Mouse (Mus musculus) heart, adult 2 months (tissue): ENCODE results near the gene Tac4. TPM values are rescaled to one million over a fixed set of nuclear protein-coding genes. Genes with fewer than 3 reads are reported as not detected.

Experiments
- DNase-seq, 2 experiments: peaks; one replicate each; pipeline ENCODE4 v3.0.0; 2021
- H3K27ac ChIP-seq: fragments of 200-600 bp; 2 replicates; pipeline ENCODE4 v1.8.1; 2022
- H3K27me3 ChIP-seq: fragments of 200-500 bp; 2 replicates; pipeline ENCODE4 v1.6.1; 2012; ENCODE audit warnings: mild to moderate bottlenecking, low read length, inconsistent platforms, mixed read lengths; ENCODE audit not compliant: control insufficient read depth, insufficient read depth
- H3K36me3 ChIP-seq: fragments of 200-500 bp; 2 replicates; pipeline ENCODE4 v1.6.1; 2012; ENCODE audit warnings: low read length, inconsistent platforms; ENCODE audit not compliant: control insufficient read depth, insufficient read depth
- H3K4me1 ChIP-seq: fragments of 200-500 bp; 2 replicates; pipeline ENCODE4 v1.6.1; 2011; ENCODE audit warnings: low read length; ENCODE audit not compliant: control insufficient read depth, insufficient read depth
- H3K4me3 ChIP-seq: fragments of 200-600 bp; 2 replicates; pipeline ENCODE4 v1.8.1; 2022
- H3K79me2 ChIP-seq: fragments of 200-500 bp; replicated peaks from 2 replicates; pipeline ENCODE4 v1.6.1; 2012; ENCODE audit warnings: mild to moderate bottlenecking, inconsistent platforms, low read length, moderate library complexity, mixed read lengths; ENCODE audit not compliant: control insufficient read depth, insufficient read depth
- H3K9ac ChIP-seq: fragments of 200-500 bp; 2 replicates; pipeline ENCODE4 v1.6.1; 2012; ENCODE audit warnings: low read depth, mild to moderate bottlenecking, control low read depth, inconsistent platforms, low read length, mixed read lengths
- CTCF ChIP-seq: fragments of 200-600 bp; IDR thresholded peaks from 2 replicates; pipeline ENCODE4 v1.8.1; 2022; ENCODE audit warnings: antibody characterized with exemption, mild to moderate bottlenecking, moderate library complexity
- EP300 ChIP-seq: fragments of 200-500 bp; IDR thresholded peaks from 2 replicates; pipeline ENCODE4 v1.6.1; 2011; ENCODE audit warnings: low read depth, low read length, control low read depth; ENCODE audit not compliant: insufficient read depth
- POLR2A ChIP-seq: fragments of 200-500 bp; IDR thresholded peaks from 2 replicates; pipeline ENCODE4 v1.6.1; 2011; ENCODE audit warnings: mild to moderate bottlenecking, low read depth, low read length, control low read depth; ENCODE audit not compliant: insufficient read depth
- WGBS: fragments of 180-500 bp; shearing (Covaris S2); methylation state at CpG from one replicate; pipeline ENCODE4 v1.1.7; 2018; 5-methylcytosine and 5-hydroxymethylcytosine counted together
- intact Hi-C: fragments of 180-260 bp; cut with DNase I; formaldehyde crosslinking; loops from one replicate; pipeline ENCODE4 v1.15.1; 2025
- polyA plus RNA-seq: library from polyadenylated mRNA; depleted of rRNA; stranded (reverse); fragments of >200 nt; gene quantifications from 2 replicates; pipeline ENCODE4 v1.2.3, GENCODE M21; 2012; rRNA removed
- total RNA-seq, 2 experiments: library from RNA; stranded (reverse); gene quantifications; 2 replicates each; pipeline ENCODE4 v1.2.3; 2021

The Tac4 gene
- total and polyA plus RNA-seq, 3 experiments: 0.12 TPM; not detected in 2

DNA sequence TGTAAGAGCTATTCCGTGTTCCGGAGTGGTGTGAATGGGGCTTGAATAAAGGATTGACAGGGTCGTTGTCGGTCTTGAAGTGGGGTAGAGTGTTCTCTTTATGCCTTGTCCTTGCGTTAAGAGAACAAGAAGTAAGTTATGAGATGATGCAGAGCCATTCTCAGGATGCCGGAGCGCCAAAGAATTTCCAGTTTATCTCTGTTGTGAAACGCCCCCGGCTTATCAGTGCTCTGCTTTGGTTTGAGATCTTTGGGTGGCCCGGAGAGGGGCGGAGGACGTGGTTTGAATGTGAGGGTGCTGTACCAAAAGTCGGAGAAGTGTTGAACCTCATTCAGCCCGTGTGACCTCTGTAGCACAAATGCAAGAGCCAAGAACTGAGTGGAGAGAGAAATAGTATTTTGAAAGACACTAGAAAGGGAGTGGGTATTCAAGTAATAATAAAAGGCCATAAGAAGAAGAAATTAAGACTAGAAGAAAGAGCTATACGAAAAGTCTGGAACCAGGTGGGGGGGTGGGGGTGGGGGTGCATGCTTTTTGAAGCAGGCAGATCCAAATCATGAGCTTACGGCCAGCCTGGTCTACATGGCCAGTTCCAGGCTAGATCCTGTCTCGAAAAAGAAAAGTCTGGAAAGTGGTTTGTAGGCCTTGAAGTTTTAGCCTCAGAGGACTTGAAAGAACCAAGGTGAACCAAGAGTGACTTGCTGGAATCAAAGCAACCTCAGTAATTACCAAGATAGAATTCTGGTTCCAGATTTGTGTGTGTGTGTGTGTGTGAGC, 49.5 kb downstream of the Tac4 start:
- H3K9ac ChIP-seq: peak overlapping the region; percentile 77
- DNase-seq: no peak
- WGBS: 5% methylated on average over 17 of the region's 17 CpGs
- peaks cover 4% of the 10 kb centered on the region for H3K4me1 ChIP-seq
- H3K27me3 ChIP-seq: no peaks in the 10 kb centered on the region
- intact Hi-C loops: loop anchor here (2.0 to 5.0 kb wide), 3 partner anchors 26 to 74 kb away; partner anchors contain the start of genes Fam117a and Slc35b1
- H3K4me3 ChIP-seq: peak overlapping the region; percentile 79
- no peak for TF ChIP-seq CTCF
- TF ChIP-seq POLR2A: no peak
- no peak for TF ChIP-seq EP300
- H3K36me3 ChIP-seq: no peaks in the 10 kb centered on the region
- peak overlapping the region; percentile 99 for H3K27ac ChIP-seq
- H3K79me2 ChIP-seq: peaks cover 3% of the 10 kb centered on the region; the same call in 1 of the 2 replicates

DNA sequence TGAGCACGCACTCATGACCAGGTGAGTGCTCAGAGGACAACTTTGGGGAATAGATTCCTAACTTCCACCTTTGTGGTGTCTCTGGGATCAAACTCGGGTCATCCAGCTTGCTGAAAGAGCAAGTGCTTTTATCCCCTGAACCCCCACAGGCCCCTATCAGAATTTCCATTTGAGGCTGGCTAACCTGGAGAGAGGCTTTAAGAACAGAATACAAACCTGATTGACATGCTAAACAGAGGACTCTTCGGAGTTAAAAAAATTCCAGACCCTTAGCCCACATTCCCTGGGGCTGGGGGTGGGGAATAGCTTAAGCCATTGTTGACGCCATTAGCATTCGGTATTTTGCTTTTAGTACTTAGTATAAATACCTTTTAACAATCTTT, 50.1 kb downstream of the Tac4 start:
- Histone ChIP-seq H3K27ac (no peak overlapping the region), H3K4me1 (peaks cover 4% of the 10 kb centered on the region), H3K36me3 (no peaks in the 10 kb centered on the region), H3K79me2 (0 out of 2 replicates have a peak, but pooled peaks cover 2% of the 10 kb centered on the region), H3K4me3 (no peak overlapping the region; the same call in 1 of the 2 replicates), H3K9ac (no peak overlapping the region), H3K27me3 (no peaks in the 10 kb centered on the region)
- 54% methylated on average over 5 of the region's 5 CpGs for WGBS
- intact Hi-C loops: loop anchor here (2.0 to 5.0 kb wide), 3 partner anchors 25 to 73 kb away; partner anchors contain the start of genes Fam117a and Slc35b1
- no peak for TF ChIP-seq CTCF
- no peak for TF ChIP-seq POLR2A
- TF ChIP-seq EP300: no peak
- no peak for DNase-seq

DNA sequence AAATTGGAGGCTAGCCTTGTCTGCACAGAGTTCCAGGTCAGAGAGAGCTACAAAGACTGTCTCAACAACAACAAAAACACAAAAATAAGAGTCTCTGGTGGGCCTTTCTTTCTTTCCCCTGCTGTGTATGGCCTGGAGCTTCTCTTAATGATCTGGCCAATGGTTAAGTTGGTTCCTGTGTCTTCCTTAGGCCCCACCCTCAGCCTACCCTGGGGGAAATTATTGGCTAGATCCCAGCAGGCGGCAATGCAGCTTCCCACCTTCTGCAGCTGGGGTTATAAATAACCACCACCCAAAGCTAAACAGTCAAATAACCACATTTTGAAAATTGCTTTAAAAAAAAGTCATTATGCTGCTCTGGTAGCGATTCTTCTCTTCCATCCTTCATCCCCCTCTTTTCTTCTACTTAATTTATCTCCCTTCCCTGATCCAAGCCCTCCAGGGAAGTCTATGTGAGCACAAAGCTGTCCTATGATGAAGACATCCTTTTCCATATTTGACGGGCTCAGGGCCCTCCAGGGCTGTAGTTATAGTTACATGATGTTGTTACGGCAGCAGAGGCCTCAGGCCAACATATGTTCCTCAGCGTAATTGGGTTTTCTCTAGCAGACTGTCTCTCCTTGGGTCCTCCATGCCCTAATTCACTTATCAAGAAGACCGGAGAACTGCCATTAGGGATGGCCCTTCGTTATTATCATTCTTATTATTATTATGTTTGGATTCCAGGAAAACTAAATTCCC, 54.1 kb downstream of the Tac4 start:
- 73% methylated on average over 7 of the region's 7 CpGs for WGBS
- no peaks in the 10 kb centered on the region for H3K79me2 ChIP-seq
- no peaks in the 10 kb centered on the region for H3K27me3 ChIP-seq
- H3K4me3 ChIP-seq: no peak overlapping the region
- no peak overlapping the region for H3K9ac ChIP-seq
- no peaks in the 10 kb centered on the region for H3K36me3 ChIP-seq
- TF ChIP-seq POLR2A (no peak), EP300 (no peak), CTCF (no peak)
- DNase-seq: no peak
- intact Hi-C loops: no loop called here
- H3K4me1 ChIP-seq: peaks cover 3% of the 10 kb centered on the region; the same call in 1 of the 2 replicates
- H3K27ac ChIP-seq: no peak overlapping the region

DNA sequence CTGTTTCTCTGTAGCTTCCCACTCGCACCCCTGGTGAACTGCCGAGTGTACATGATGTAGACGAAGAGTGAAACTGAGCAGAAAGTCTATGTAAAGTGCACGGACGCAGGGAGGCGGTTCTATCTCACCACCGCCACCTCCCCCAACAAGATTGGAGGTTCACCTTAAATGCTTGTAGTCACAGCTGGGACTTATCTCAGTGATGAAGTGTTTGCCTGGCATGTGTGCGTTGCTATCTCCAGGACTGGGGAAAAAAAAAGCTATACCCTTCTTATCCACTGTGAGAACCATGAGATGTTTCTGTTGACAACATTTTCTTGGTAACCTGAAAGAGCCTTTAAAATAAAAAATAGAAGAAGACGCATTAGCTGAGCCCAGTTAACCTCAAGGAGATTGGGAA, 56.8 kb downstream of the Tac4 start:
- intact Hi-C loops: no loop called here
- Histone ChIP-seq H3K27me3 (no peaks in the 10 kb centered on the region), H3K27ac (no peak overlapping the region), H3K79me2 (no peaks in the 10 kb centered on the region), H3K36me3 (no peaks in the 10 kb centered on the region), H3K4me1 (no peaks in the 10 kb centered on the region), H3K4me3 (no peak overlapping the region), H3K9ac (no peak overlapping the region)
- TF ChIP-seq CTCF: no peak
- TF ChIP-seq EP300: no peak
- TF ChIP-seq POLR2A: no peak
- no peak for DNase-seq
- WGBS: 67% methylated on average over 9 of the region's 9 CpGs

Other genes starting within 250 kb of the Tac4 start
- gene Pdk2, start 220.2 kb upstream of the Tac4 start, total RNA-seq: 100 to 1,000 TPM; 393 to 479 TPM
- gene Pdk2, start 220.2 kb upstream of the Tac4 start, polyA plus RNA-seq: 518 and 592 TPM in 2 replicates
- 10 to 100 TPM; 10.4 to 10.6 TPM for gene Itga3, start 184.7 kb upstream of the Tac4 start, total RNA-seq
- gene Itga3, start 184.7 kb upstream of the Tac4 start, polyA plus RNA-seq: 11.4 and 13.8 TPM in 2 replicates
- gene Dlx3, start 141.4 kb upstream of the Tac4 start, total RNA-seq: not detected
- not detected in 2 replicates for gene Dlx3, start 141.4 kb upstream of the Tac4 start, polyA plus RNA-seq
- gene Dlx4, start 115.3 kb upstream of the Tac4 start, total RNA-seq: not detected
- 0.04 TPM in 1 of 2 replicates, not detected in the other for gene Dlx4, start 115.3 kb upstream of the Tac4 start, polyA plus RNA-seq
- gene Kat7, start 48.7 kb downstream of the Tac4 start, total RNA-seq: 10 to 100 TPM; 25.9 to 28.6 TPM
- gene Kat7, start 48.7 kb downstream of the Tac4 start, polyA plus RNA-seq: 19.8 and 31.4 TPM in 2 replicates
- 1 to 10 TPM; 8.6 to 10.0 TPM for gene Fam117a, start 75.5 kb downstream of the Tac4 start, total RNA-seq
- gene Fam117a, start 75.5 kb downstream of the Tac4 start, polyA plus RNA-seq: 9.1 and 19.0 TPM in 2 replicates
- gene Slc35b1, start 123.2 kb downstream of the Tac4 start, total RNA-seq: 10 to 100 TPM; 34.2 to 41.3 TPM
- gene Slc35b1, start 123.2 kb downstream of the Tac4 start, polyA plus RNA-seq: 47.2 and 74.2 TPM in 2 replicates
- gene Spop, start 152.6 kb downstream of the Tac4 start, total RNA-seq: 100 to 1,000 TPM; 155 to 170 TPM
- gene Spop, start 152.6 kb downstream of the Tac4 start, polyA plus RNA-seq: 69.3 and 112 TPM in 2 replicates